Mouse (Mus musculus): ENCODE measurements around the gene Hdac10. TPM values are rescaled to one million over a fixed set of nuclear protein-coding genes. Genes with fewer than 3 reads are reported as not detected.

Hdac10 gene
- polyA plus RNA-seq, 3 experiments from 2014 or later, result 8.6 to 29.8 (median 25.6) TPM

GRCm38 (mm10) chr15:89073993-89074603 is 54.4 kb downstream of the Hdac10 start:
- no peak for ATAC-seq

Other genes with a start within 250 kb of the Hdac10 start
- gene Ttll8, start 174.3 kb downstream of the Hdac10 start, polyA plus RNA-seq (2017; shearing (Covaris generic)), result not detected
- gene Mlc1, start 149.7 kb downstream of the Hdac10 start, polyA plus RNA-seq (2017; shearing (Covaris generic)), result under 1 TPM in 1 of 3 experiments, not detected in 2; 0.16 TPM
- gene Mov10l1, start 145.8 kb downstream of the Hdac10 start, polyA plus RNA-seq (2017; shearing (Covaris generic)), result not detected
- not detected for gene Panx2, start 69.0 kb downstream of the Hdac10 start, polyA plus RNA-seq (2017; shearing (Covaris generic))
- 10 to 100 TPM; 22.4 to 43.3 (median 23.9) TPM for gene Trabd, start 53.6 kb downstream of the Hdac10 start, polyA plus RNA-seq (2017; shearing (Covaris generic))
- 10 to 100 TPM in 2 of 3 experiments, 1 to 10 TPM in 1; 5.8 to 13.1 (median 12.1) TPM for gene Selenoo, start 39.6 kb downstream of the Hdac10 start, polyA plus RNA-seq (2017; shearing (Covaris generic))
- gene Tubgcp6, start 5.6 kb downstream of the Hdac10 start, polyA plus RNA-seq (2017; shearing (Covaris generic)), result 10 to 100 TPM; 12.2 to 17.7 (median 17.1) TPM
- gene Mapk12, start 12.0 kb upstream of the Hdac10 start, polyA plus RNA-seq (2017; shearing (Covaris generic)), result 1 to 10 TPM in 2 of 3 experiments, under 1 TPM in 1; 0.50 to 3.6 (median 2.8) TPM
- gene Mapk11, start 20.9 kb upstream of the Hdac10 start, polyA plus RNA-seq (2017; shearing (Covaris generic)), result 10 to 100 TPM in 2 of 3 experiments, 1 to 10 TPM in 1; 8.2 to 23.6 (median 21.4) TPM
- gene Plxnb2, start 52.1 kb upstream of the Hdac10 start, polyA plus RNA-seq (2017; shearing (Covaris generic)), result 1 to 10 TPM; 1.0 to 3.7 (median 1.7) TPM
- gene Dennd6b, start 67.8 kb upstream of the Hdac10 start, polyA plus RNA-seq (2017; shearing (Covaris generic)), result 10 to 100 TPM in 2 of 3 experiments, 1 to 10 TPM in 1; 3.4 to 16.7 (median 13.6) TPM
- gene Ppp6r2, start 82.9 kb upstream of the Hdac10 start, polyA plus RNA-seq (2017; shearing (Covaris generic)), result 10 to 100 TPM; 21.5 to 33.7 (median 30.1) TPM
- 100 to 1,000 TPM in 2 of 3 experiments, 10 to 100 TPM in 1; 63.2 to 112 (median 106) TPM for gene Sbf1, start 186.6 kb upstream of the Hdac10 start, polyA plus RNA-seq (2017; shearing (Covaris generic))
- not detected for gene Adm2, start 194.0 kb upstream of the Hdac10 start, polyA plus RNA-seq (2017; shearing (Covaris generic))
- not detected for gene Miox, start 205.7 kb upstream of the Hdac10 start, polyA plus RNA-seq (2017; shearing (Covaris generic))
- 10 to 100 TPM; 24.7 to 44.0 (median 34.7) TPM for gene Lmf2, start 227.0 kb upstream of the Hdac10 start, polyA plus RNA-seq (2017; shearing (Covaris generic))
- 100 to 1,000 TPM; 145 to 237 (median 180) TPM for gene Ncaph2, start 227.0 kb upstream of the Hdac10 start, polyA plus RNA-seq (2017; shearing (Covaris generic))
- 1 to 10 TPM in 1 of 3 experiments, under 1 TPM in 1, not detected in 1; 0.82 to 3.4 TPM for gene Sco2, start 245.1 kb upstream of the Hdac10 start, polyA plus RNA-seq (2017; shearing (Covaris generic))
- gene Tymp, start 248.3 kb upstream of the Hdac10 start, polyA plus RNA-seq (2017; shearing (Covaris generic)), result under 1 TPM in 2 of 3 experiments, not detected in 1; 0.94 to 0.99 TPM

All from inflammation-experienced regulatory T-cells, adult 6 months (primary cell).